Mouse (Mus musculus): ENCODE results near the gene Ube2o. TPM values are rescaled to one million over a fixed set of nuclear protein-coding genes. Genes with fewer than 3 reads are reported as not detected.

Ube2o gene
- polyA plus RNA-seq, 1 experiment from 2014 or later = 17.2 TPM

GRCm38 (mm10) chr11:116572756-116573543 lies 8.3 kb downstream of the Ube2o start:
- H3K27ac ChIP-seq (replicated peaks; ENCODE audit: low read depth, low read length) = no peak overlapping the region
- no peaks in the 10 kb centered on the region for H3K27me3 ChIP-seq (ENCODE audit: control insufficient read depth, insufficient read depth, low read length)
- no peaks in the 10 kb centered on the region for H3K9me3 ChIP-seq (replicated peaks; ENCODE audit: control insufficient read depth, low read length)
- no peaks in the 10 kb centered on the region for H3K36me3 ChIP-seq (replicated peaks; ENCODE audit: control insufficient read depth, insufficient read depth, low read depth, low read length)
- no peak overlapping the region for H3K4me2 ChIP-seq (ENCODE audit: low read depth, low read length)
- H3K4me3 ChIP-seq (ENCODE audit: low read depth, low read length) = no peak overlapping the region
- ATAC-seq (replicated peaks; ENCODE audit: insufficient number of reproducible peaks, low FRiP score, low TSS enrichment, low read depth) (no peak), DNase-seq (ENCODE audit: low spot score) (no peak)
- no peaks in the 10 kb centered on the region for H3K4me1 ChIP-seq (ENCODE audit: control insufficient read depth, insufficient read depth, low read length)
- no peak overlapping the region; the same call in 1 of the 2 replicates for H3K9ac ChIP-seq (replicated peaks; ENCODE audit: low read length)
- 43% methylated on average over 12 of the region's 12 CpGs for WGBS

- H3K9me3 ChIP-seq (replicated peaks; ENCODE audit: control insufficient read depth, low read length) = no peaks in the 10 kb centered on the region
- WGBS = 82% methylated on average over 19 of the region's 19 CpGs
- DNase-seq (ENCODE audit: low spot score) (no peak), ATAC-seq (replicated peaks; ENCODE audit: insufficient number of reproducible peaks, low FRiP score, low TSS enrichment, low read depth) (no peak)
- H3K4me1 ChIP-seq (ENCODE audit: control insufficient read depth, insufficient read depth, low read length) = no peaks in the 10 kb centered on the region
- H3K36me3 ChIP-seq (replicated peaks; ENCODE audit: control insufficient read depth, insufficient read depth, low read depth, low read length) = no peaks in the 10 kb centered on the region
- H3K27me3 ChIP-seq (ENCODE audit: control insufficient read depth, insufficient read depth, low read length) = no peaks in the 10 kb centered on the region
- H3K4me3 ChIP-seq (ENCODE audit: low read depth, low read length) = no peak overlapping the region
- no peak overlapping the region for H3K9ac ChIP-seq (replicated peaks; ENCODE audit: low read length)
- no peak overlapping the region for H3K27ac ChIP-seq (replicated peaks; ENCODE audit: low read depth, low read length)
- no peak overlapping the region for H3K4me2 ChIP-seq (ENCODE audit: low read depth, low read length)
Observed at GRCm38 (mm10) chr11:116571767-116572679, 9.2 kb downstream of the Ube2o start.

- Histone ChIP-seq H3K36me3 (replicated peaks; ENCODE audit: control insufficient read depth, insufficient read depth, low read depth, low read length) (no peaks in the 10 kb centered on the region), H3K4me1 (ENCODE audit: control insufficient read depth, insufficient read depth, low read length) (no peaks in the 10 kb centered on the region), H3K9ac (replicated peaks; ENCODE audit: low read length) (no peak overlapping the region), H3K27ac (replicated peaks; ENCODE audit: low read depth, low read length) (no peak overlapping the region), H3K9me3 (replicated peaks; ENCODE audit: control insufficient read depth, low read length) (no peaks in the 10 kb centered on the region), H3K4me3 (ENCODE audit: low read depth, low read length) (no peak overlapping the region), H3K27me3 (ENCODE audit: control insufficient read depth, insufficient read depth, low read length) (no peaks in the 10 kb centered on the region), H3K4me2 (ENCODE audit: low read depth, low read length) (no peak overlapping the region)
- no peak for DNase-seq (ENCODE audit: low spot score)
- WGBS = 88% methylated on average over 7 of the region's 7 CpGs
- no peak for ATAC-seq (replicated peaks; ENCODE audit: insufficient number of reproducible peaks, low FRiP score, low TSS enrichment, low read depth)
Observed at GRCm38 (mm10) chr11:116570821-116571220, 10.4 kb downstream of the Ube2o start.

- Histone ChIP-seq H3K9ac (replicated peaks; ENCODE audit: low read length) (no peak overlapping the region), H3K4me1 (ENCODE audit: control insufficient read depth, insufficient read depth, low read length) (no peaks in the 10 kb centered on the region), H3K27me3 (ENCODE audit: control insufficient read depth, insufficient read depth, low read length) (no peaks in the 10 kb centered on the region), H3K36me3 (replicated peaks; ENCODE audit: control insufficient read depth, insufficient read depth, low read depth, low read length) (no peaks in the 10 kb centered on the region), H3K9me3 (replicated peaks; ENCODE audit: control insufficient read depth, low read length) (no peaks in the 10 kb centered on the region), H3K4me3 (ENCODE audit: low read depth, low read length) (no peak overlapping the region), H3K27ac (replicated peaks; ENCODE audit: low read depth, low read length) (no peak overlapping the region), H3K4me2 (ENCODE audit: low read depth, low read length) (no peak overlapping the region)
- ATAC-seq (replicated peaks; ENCODE audit: insufficient number of reproducible peaks, low FRiP score, low TSS enrichment, low read depth) (no peak), DNase-seq (ENCODE audit: low spot score) (no peak)
- WGBS = 83% methylated on average over 8 of the region's 8 CpGs
Observed at GRCm38 (mm10) chr11:116567531-116567930, 13.7 kb downstream of the Ube2o start.

GRCm38 (mm10) chr11:116565283-116566041 lies 15.8 kb downstream of the Ube2o start:
- H3K9me3 ChIP-seq (replicated peaks; ENCODE audit: control insufficient read depth, low read length) = no peaks in the 10 kb centered on the region

GRCm38 (mm10) chr11:116556308-116556707 lies 24.9 kb downstream of the Ube2o start:
- Histone ChIP-seq H3K4me1 (ENCODE audit: control insufficient read depth, insufficient read depth, low read length) (no peaks in the 10 kb centered on the region), H3K4me3 (ENCODE audit: low read depth, low read length) (no peak overlapping the region), H3K27me3 (ENCODE audit: control insufficient read depth, insufficient read depth, low read length) (no peaks in the 10 kb centered on the region), H3K36me3 (replicated peaks; ENCODE audit: control insufficient read depth, insufficient read depth, low read depth, low read length) (no peaks in the 10 kb centered on the region), H3K9ac (replicated peaks; ENCODE audit: low read length) (no peak overlapping the region), H3K27ac (replicated peaks; ENCODE audit: low read depth, low read length) (no peak overlapping the region), H3K9me3 (replicated peaks; ENCODE audit: control insufficient read depth, low read length) (no peaks in the 10 kb centered on the region), H3K4me2 (ENCODE audit: low read depth, low read length) (no peak overlapping the region)
- no peak for DNase-seq (ENCODE audit: low spot score)
- ATAC-seq (replicated peaks; ENCODE audit: insufficient number of reproducible peaks, low FRiP score, low TSS enrichment, low read depth) = no peak
- WGBS = 68% methylated on average over 6 of the region's 6 CpGs

More at GRCm38 (mm10) chr11:116565283-116566041, 15.8 kb downstream of the Ube2o start:
- Histone ChIP-seq H3K36me3 (replicated peaks; ENCODE audit: control insufficient read depth, insufficient read depth, low read depth, low read length) (no peaks in the 10 kb centered on the region), H3K27me3 (ENCODE audit: control insufficient read depth, insufficient read depth, low read length) (no peaks in the 10 kb centered on the region), H3K4me3 (ENCODE audit: low read depth, low read length) (no peak overlapping the region), H3K27ac (replicated peaks; ENCODE audit: low read depth, low read length) (no peak overlapping the region), H3K4me1 (ENCODE audit: control insufficient read depth, insufficient read depth, low read length) (no peaks in the 10 kb centered on the region), H3K9ac (replicated peaks; ENCODE audit: low read length) (no peak overlapping the region), H3K4me2 (ENCODE audit: low read depth, low read length) (no peak overlapping the region)
- DNase-seq (ENCODE audit: low spot score) (no peak), ATAC-seq (replicated peaks; ENCODE audit: insufficient number of reproducible peaks, low FRiP score, low TSS enrichment, low read depth) (no peak)
- 65% methylated on average over 7 of the region's 7 CpGs for WGBS

- H3K4me1 ChIP-seq (ENCODE audit: control insufficient read depth, insufficient read depth, low read length) = peaks cover 4% of the 10 kb centered on the region; the same call in 1 of the 2 replicates
- H3K27me3 ChIP-seq (ENCODE audit: control insufficient read depth, insufficient read depth, low read length) = no peaks in the 10 kb centered on the region
- no peak overlapping the region for H3K27ac ChIP-seq (replicated peaks; ENCODE audit: low read depth, low read length)
- 69% methylated on average over 1 of the region's 1 CpGs for WGBS
- ATAC-seq (replicated peaks; ENCODE audit: insufficient number of reproducible peaks, low FRiP score, low TSS enrichment, low read depth) (no peak), DNase-seq (ENCODE audit: low spot score) (no peak)
- no peak overlapping the region for H3K9ac ChIP-seq (replicated peaks; ENCODE audit: low read length)
- no peaks in the 10 kb centered on the region for H3K36me3 ChIP-seq (replicated peaks; ENCODE audit: control insufficient read depth, insufficient read depth, low read depth, low read length)
- no peaks in the 10 kb centered on the region for H3K9me3 ChIP-seq (replicated peaks; ENCODE audit: control insufficient read depth, low read length)
- H3K4me2 ChIP-seq (ENCODE audit: low read depth, low read length) = no peak overlapping the region
- no peak overlapping the region for H3K4me3 ChIP-seq (ENCODE audit: low read depth, low read length)
Observed at GRCm38 (mm10) chr11:116555572-116555971, 25.7 kb downstream of the Ube2o start.

Measured in embryonic facial prominence, embryonic 11.5 days (tissue).